Mouse (Mus musculus) brain, embryonic 14.5 days (tissue): ENCODE measurements at regions not wholly inside any gene's neighbourhood (a gene's known extent, or its start where the extent isn't known, plus 50 kb on each side); places are given as distances from the start of the nearest gene placed in this dataset.

Source experiments
- CTCF ChIP-seq: fragments of 200-500 bp; IDR thresholded peaks from 2 replicates; pipeline ENCODE4 v1.5.1; 2012; ENCODE audit warnings: inconsistent platforms, mild to moderate bottlenecking, moderate library complexity, borderline replicate concordance; ENCODE audit not compliant: insufficient read depth, insufficient read length; ENCODE audit errors: extremely low read depth
- POLR2A ChIP-seq: fragments of 200-500 bp; IDR thresholded peaks from 2 replicates; pipeline ENCODE4 v1.6.1; 2012; ENCODE audit warnings: mild to moderate bottlenecking, inconsistent platforms, borderline replicate concordance; ENCODE audit not compliant: poor library complexity, insufficient read depth, insufficient read length, severe bottlenecking; ENCODE audit errors: extremely low read depth

- no peak for TF ChIP-seq CTCF
- TF ChIP-seq POLR2A, result no peak
Measured at GRCm38 (mm10) chrX:47307140-47307539, 585.6 kb downstream of the Smarca1 start.
